Mouse (Mus musculus) erythroblast, embryonic 14.5 days (primary cell): ENCODE results near the gene Ncaph2.

ENCODE experiments used
- GATA1 ChIP-seq: IDR thresholded peaks from 2 replicates; pipeline ENCODE4 v1.6.1; 2012; ENCODE audit warnings: low read length, inconsistent platforms, mixed read lengths
- TAL1 ChIP-seq: IDR thresholded peaks from 3 replicates; pipeline ENCODE4 v1.6.1; 2012; ENCODE audit warnings: low read length, inconsistent platforms, mixed read lengths

DNA sequence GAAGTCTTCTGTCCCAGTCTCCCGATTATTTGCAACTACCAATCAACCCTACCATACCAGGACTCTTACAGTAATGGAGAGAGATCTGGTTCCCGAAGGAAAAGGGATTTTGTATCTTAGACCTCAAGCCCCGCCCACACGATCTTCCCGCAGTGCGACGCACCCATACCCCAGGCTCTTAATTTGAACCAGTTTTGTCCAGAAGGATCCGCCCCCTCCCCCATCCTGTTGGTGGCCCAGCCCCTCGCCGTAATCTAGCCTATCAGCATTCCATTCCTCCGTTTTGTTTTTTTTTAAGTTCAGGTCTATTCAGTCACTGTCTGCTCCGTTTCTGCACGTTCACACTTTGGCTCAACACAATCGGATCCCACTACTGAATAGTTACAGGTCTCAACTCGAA is 853 bp downstream of the Ncaph2 start:
- TF ChIP-seq GATA1 = 0 out of 2 replicates have a peak, but pooled peaks have one; percentile 12
- TF ChIP-seq TAL1 = no peak
